Mouse (Mus musculus) right cerebral cortex, postnatal 4 days (tissue): ENCODE data around the gene Sh3bgrl2.

Experiments
- DNase-seq: peaks from one replicate; pipeline ENCODE4 v3.0.0-alpha.2; 2022

Sh3bgrl2 gene

DNA sequence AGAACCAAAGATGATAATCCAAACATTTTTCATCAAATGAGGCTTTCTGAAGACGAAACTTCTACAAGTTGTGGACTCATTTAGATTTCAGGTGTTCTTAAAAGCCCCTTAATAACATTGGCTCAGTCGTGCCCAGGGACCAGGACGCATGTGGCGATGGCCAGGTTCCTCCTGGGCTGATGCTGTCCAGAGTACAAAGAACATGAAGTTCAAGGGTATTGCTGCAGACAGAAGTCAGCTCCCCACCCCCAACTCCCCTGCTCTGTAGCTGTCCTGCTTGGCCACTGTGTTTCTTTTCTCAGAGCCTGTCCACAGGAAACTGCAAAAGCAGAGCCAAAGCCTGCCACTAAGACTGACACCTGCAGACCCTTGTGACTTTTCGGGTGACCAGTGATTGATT is 45.7 kb downstream of the Sh3bgrl2 start:
- DNase-seq: no peak

GRCm38 (mm10) chr9:83596132-83596531 is 48.0 kb downstream of the Sh3bgrl2 start:
- DNase-seq: no peak

- no peak for DNase-seq
These were observed 48.7 kb downstream of the Sh3bgrl2 start for GRCm38 (mm10) chr9:83596646-83597481.

- no peak for DNase-seq
These were observed 49.9 kb downstream of the Sh3bgrl2 start for GRCm38 (mm10) chr9:83598047-83598446.

DNA sequence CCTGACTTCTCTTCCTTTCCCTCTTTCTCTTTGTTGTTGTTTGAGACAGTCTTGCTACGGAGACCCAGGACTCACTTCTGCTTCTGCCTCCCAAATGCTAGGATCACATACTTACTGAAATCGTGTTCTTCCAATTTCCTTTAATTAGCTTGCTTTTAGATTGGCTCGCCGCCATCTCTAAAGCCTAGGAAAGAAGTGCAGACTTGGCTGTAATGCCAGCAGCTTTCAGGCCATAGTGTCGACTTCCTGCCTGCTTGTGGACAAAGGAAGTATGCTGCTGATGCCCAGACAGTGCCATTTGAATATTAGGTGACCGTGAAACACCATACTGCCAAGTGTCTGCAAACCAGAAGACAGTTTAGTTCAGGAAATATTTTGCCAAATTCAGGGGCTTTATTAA is 51.4 kb downstream of the Sh3bgrl2 start:
- DNase-seq: peak; percentile 30

DNA sequence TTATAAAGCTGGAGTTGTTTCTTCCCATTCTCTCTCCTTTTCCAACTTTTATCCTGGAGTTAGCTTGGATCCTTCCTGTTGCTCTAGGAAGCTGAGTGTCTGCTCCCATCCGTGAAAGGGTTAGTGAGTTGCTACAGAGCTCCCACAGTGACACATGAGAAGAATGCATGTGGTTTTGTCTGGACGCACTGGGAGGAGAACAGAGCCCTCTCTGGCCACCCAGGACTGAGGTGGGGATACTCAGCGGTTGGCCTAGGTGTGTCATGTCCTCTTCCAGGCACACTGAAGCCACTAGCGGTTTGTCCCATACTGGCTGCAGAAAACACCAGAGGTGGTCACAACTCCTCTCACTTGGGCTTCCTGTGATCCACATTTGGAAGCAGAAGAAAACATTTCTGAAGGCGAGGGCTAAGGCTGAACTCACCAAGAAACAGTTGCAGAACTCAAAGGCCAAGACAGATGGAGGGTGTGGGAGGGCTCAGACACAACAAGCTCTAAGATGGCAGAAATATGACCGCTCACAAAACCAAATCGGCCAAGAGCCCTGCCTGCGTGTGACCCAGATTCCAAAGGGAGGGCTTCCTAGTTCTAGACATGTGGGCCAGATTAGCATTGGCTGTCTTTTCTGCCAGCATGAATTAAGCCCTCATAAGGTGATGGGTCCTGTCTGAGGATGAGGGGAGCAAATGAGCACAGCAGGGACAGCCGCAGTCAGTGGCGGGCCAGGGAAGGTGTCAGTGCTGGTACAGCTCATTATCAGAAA is 52.3 kb downstream of the Sh3bgrl2 start:
- DNase-seq: no peak

GRCm38 (mm10) chr9:83602176-83602770 is 54.1 kb downstream of the Sh3bgrl2 start:
- DNase-seq: no peak

- no peak for DNase-seq
These were observed 55.0 kb downstream of the Sh3bgrl2 start for GRCm38 (mm10) chr9:83603159-83603558.

DNA sequence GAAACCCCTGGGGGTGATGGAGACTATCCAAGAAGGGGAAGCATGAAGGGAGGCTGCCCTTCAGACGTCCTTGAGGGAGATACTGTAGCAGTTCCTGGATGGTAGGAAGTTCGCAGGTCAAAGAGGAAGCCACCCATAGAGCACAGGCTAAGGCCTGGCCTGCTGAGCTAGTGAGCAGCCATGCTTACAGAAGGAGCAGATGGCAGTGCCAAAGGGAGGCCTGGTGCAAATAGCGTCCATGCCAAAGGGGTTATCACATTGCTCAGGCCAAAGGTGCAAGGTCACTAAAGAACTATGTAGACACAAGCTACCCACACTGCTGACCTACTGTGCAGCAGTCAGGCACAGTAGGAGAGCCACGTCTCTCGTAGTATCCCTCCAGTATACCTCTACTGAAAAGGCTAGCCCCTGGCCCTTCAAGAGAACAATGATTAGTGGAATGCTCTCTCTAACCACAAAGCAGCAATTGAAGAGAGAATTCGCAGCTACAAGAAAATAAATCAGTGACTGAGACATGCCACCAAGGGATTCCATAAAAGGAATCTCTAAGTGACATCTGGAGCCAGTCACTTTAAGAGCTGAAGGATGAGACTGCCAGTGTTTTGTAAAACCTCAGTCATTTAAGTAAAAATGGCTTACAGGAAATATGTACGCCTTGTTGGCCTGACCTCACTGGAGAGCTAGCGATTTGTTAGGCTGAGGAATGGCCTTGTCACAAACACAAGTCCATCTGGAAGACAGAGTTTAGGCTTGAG is 57.9 kb downstream of the Sh3bgrl2 start:
- DNase-seq: no peak

DNA sequence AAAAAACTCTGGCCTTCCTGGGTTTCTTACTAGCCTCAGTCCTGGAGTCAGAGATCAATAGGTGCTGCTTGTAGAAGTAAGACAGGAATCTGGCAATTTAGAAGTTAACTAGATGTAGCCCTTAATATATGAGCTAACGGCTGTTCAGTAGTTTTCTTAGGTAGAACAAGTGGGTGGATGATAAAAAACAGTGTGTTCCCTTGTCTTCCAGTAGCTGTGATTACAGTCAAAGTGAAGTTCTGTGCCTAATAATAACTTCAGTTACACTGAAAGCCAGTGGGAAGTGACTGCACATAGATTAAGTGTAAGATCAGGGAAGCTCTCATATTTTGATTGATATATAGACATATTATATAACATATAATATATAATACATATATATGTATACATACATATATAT is 60.0 kb downstream of the Sh3bgrl2 start:
- no peak for DNase-seq

GRCm38 (mm10) chr9:83609422-83610297 is 61.5 kb downstream of the Sh3bgrl2 start:
- peak; percentile 93 for DNase-seq

DNA sequence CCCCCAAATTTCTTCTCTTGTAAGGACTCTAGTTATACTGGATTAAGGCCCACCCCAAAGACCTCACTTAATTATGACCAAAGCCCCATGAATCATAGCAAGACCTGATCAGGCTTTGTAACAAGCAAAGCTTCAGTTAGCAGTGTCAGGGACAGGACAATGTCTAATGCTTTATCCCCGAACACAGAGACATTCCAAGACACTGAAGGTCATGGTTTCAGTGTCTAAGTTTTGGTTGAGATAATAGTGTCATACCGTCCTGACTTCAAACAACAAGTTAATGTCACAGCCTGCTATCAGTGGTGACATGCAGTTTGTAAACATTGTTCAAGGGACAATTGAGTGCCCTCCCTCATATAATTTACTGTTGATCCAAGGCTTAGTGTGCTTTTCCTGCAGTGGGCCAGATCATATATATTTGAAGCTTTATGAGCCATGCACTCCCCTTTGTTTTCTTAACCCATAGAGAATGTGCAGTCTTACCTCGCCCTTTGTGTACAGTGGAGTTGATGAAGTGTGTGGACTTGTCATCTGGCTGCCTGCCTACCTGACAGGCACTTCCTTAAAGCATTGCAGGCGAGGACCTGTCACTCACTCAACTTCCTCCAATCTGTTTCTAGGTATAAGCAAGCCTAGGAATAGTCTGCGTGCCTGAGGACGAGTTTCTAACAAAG is 67.9 kb downstream of the Sh3bgrl2 start:
- no peak for DNase-seq

DNA sequence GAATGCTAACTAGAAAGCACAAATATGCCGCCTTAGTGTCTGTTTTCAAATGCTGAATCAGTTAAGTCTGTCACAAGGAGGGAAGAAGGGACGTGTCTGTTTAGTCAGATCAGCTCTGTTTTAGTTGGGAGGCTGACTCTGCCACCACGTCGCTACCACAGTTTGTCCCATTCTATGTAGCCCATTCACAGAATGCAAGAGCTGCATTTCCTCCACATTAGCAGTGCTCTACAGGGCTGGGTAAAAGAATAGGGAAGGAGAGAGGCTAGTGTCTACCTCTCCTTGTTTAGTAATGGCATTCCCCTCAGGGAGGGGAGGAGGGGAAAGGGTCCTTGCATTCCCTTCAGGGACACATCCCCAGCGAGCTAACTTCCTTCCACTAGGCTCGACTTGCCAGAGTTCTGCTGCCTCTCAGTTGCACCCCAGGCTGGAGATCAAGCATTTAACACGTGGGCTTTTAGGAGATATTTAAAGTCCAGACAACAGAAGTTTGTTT is 68.5 kb downstream of the Sh3bgrl2 start:
- no peak for DNase-seq

DNA sequence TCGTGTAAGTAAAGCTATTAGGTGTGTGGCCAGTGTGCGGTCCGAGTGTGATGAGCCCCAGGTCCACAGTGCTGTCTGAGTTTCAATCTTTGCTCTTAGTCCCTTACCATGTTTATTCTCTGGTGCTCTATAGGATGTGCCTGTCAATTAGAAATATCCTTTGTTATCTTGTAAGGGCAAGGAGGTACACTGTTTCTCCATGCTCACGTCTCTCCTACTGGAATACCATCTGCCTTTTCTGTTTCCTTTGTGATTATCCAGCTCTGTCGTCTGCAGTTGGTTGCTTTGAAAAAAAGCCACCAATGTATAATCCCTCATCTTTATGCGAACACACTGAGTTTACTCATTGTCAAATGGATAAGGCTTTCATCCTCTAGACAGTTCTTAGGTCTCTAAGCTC is 75.3 kb downstream of the Sh3bgrl2 start:
- no peak for DNase-seq

- DNase-seq: no peak
These were observed 76.1 kb downstream of the Sh3bgrl2 start for GRCm38 (mm10) chr9:83624193-83624592.

- no peak for DNase-seq
These were observed 77.0 kb downstream of the Sh3bgrl2 start for GRCm38 (mm10) chr9:83625085-83625484.

DNA sequence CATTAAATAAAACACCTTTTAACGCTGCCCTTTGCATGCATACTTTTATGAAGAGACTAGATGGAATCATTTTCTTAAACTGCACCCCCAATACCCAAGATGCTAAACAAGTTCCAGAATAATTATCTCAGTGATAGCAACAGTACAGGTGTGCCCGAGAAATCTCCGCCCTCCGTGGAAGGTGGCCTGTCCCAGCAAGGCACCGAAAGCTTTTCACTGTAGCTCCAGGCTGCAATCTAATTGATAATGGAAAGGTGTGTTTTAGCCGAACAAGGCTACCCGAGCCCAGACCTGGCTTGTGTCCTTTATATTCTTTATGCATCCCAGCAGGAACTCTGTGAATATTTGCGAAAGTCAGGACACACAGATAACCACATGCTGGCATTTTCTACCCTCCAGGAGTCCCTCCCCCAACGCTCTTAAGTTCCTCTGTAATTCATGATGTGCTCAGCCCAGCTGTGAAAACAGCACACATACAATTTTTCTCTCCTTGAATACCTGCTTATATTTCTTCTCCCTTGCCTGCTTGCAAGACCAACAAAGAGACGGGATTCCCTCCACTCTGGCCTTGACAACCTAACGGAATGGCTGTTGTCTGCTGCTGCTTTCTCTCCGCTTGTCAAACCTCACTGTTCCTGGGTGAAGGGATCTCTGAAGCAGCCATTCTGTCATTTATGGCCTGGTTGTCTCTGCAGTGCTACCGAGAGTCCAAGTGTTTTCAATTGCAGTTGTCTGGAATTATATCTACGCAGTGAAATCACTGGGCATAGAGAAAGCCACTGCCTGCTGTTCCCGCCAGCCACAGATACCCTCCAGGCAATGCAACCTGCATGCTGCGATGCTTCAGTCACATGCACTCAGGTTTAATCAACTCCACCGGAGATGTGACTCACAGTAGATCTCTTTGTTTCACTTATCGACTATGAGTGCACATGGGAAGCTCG is 80.8 kb downstream of the Sh3bgrl2 start:
- no peak for DNase-seq

DNA sequence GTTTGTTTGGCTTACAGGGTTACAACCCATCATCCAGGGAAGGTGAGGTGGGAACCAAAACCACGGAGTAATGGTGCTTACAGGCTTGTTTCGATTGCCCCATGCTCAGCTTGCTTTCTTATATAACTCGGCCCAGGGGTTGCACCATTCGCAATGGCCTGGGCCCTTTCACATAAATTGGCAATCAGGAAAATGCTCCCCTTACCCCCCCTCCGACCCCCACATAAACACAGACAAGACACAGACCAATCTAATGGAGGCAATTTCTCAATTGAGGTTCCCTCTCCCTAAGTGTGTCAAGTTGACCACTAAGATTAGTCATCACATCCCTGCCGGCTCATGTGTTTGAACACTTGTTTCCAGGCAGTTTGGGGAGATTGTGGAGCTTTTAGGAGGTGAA is 82.2 kb downstream of the Sh3bgrl2 start:
- no peak for DNase-seq

GRCm38 (mm10) chr9:83631920-83632319 is 83.8 kb downstream of the Sh3bgrl2 start:
- no peak for DNase-seq

- no peak for DNase-seq
These were observed 86.6 kb downstream of the Sh3bgrl2 start for GRCm38 (mm10) chr9:83634703-83635102.
